Mouse (Mus musculus) thymus, postnatal 0 days (tissue): ENCODE data around the gene Ptch2. TPM values are rescaled to one million over a fixed set of nuclear protein-coding genes. Genes with fewer than 3 reads are reported as not detected.
A peak's percentile ranks its signal among the peaks of the same experiment; 100 is the strongest.

Source experiments
- DNase-seq: peaks from one replicate; pipeline ENCODE4 v3.0.0-alpha.2; 2015; ENCODE audit warnings: low spot score
- polyA plus RNA-seq: library from polyadenylated mRNA; unstranded; fragments of >200 nt; fragmentation: Nextera tagmentation; extraction: Ambion mirVana; gene quantifications from 2 replicates; pipeline ENCODE4 v1.2.1, GENCODE M21; 2015

Ptch2 gene
- polyA plus RNA-seq: 0.39 and 0.44 TPM in 2 replicates

- peak; percentile 74 for DNase-seq
Observed at GRCm38 (mm10) chr4:117095551-117096452, at the start of gene Ptch2. TSS of gene Ptch2 (plus strand) at chr4:117096075.

- no peak for DNase-seq
Observed at GRCm38 (mm10) chr4:117048836-117049235, 47.0 kb upstream of the Ptch2 start.

GRCm38 (mm10) chr4:117049485-117049884 is 46.4 kb upstream of the Ptch2 start:
- DNase-seq: no peak

GRCm38 (mm10) chr4:117052626-117053025 is 43.2 kb upstream of the Ptch2 start:
- DNase-seq: no peak

- DNase-seq: no peak
Observed at GRCm38 (mm10) chr4:117053956-117054355, 41.9 kb upstream of the Ptch2 start.

GRCm38 (mm10) chr4:117056102-117056501 is 39.8 kb upstream of the Ptch2 start:
- DNase-seq: no peak

- DNase-seq: no peak
Observed at GRCm38 (mm10) chr4:117056514-117056913, 39.4 kb upstream of the Ptch2 start.

GRCm38 (mm10) chr4:117058512-117058911 is 37.4 kb upstream of the Ptch2 start:
- no peak for DNase-seq

GRCm38 (mm10) chr4:117062700-117063390 is 33.0 kb upstream of the Ptch2 start:
- DNase-seq: no peak

GRCm38 (mm10) chr4:117068035-117068434 is 27.8 kb upstream of the Ptch2 start:
- DNase-seq: no peak

- no peak for DNase-seq
Observed at GRCm38 (mm10) chr4:117069647-117070046, 26.2 kb upstream of the Ptch2 start.

GRCm38 (mm10) chr4:117070624-117071023 is 25.3 kb upstream of the Ptch2 start:
- no peak for DNase-seq

GRCm38 (mm10) chr4:117071183-117071582 is 24.7 kb upstream of the Ptch2 start:
- no peak for DNase-seq

GRCm38 (mm10) chr4:117087948-117088640 is 7.8 kb upstream of the Ptch2 start:
- DNase-seq: no peak

- DNase-seq: no peak
Observed at GRCm38 (mm10) chr4:117090586-117090985, 5.3 kb upstream of the Ptch2 start.

- no peak for DNase-seq
Observed at GRCm38 (mm10) chr4:117094626-117095361, 1.1 kb upstream of the Ptch2 start.

GRCm38 (mm10) chr4:117096666-117097065 is 791 bp downstream of the Ptch2 start:
- no peak for DNase-seq

- DNase-seq: no peak
Observed at GRCm38 (mm10) chr4:117097969-117098763, 2.3 kb downstream of the Ptch2 start.

GRCm38 (mm10) chr4:117098764-117099036 is 2.8 kb downstream of the Ptch2 start:
- no peak for DNase-seq

GRCm38 (mm10) chr4:117100036-117100435 is 4.2 kb downstream of the Ptch2 start:
- peak; percentile 32 for DNase-seq
